Mouse (Mus musculus) gastrocnemius, postnatal 36 days (tissue): ENCODE results near the gene Apon. TPM values are rescaled to one million over a fixed set of nuclear protein-coding genes. Genes with fewer than 3 reads are reported as not detected.
"Not testable (repeated sequence)": the region's sequence is repeated elsewhere in the genome, so short reads cannot be mapped to it uniquely, and the experiment has no call there.

Experiments used
- DNase-seq, 2 experiments: peaks; one replicate each; pipeline ENCODE4 v3.0.0; 2022
- intact Hi-C: fragments of 180-260 bp; cut with DNase I; formaldehyde crosslinking; loops from one replicate; pipeline ENCODE4 v1.15.1; 2025
- total RNA-seq, 2 experiments: library from RNA; stranded (reverse); gene quantifications; 2 replicates each; pipeline ENCODE4 v1.2.3; 2021

Gene Apon
- total RNA-seq, 2 experiments from 2014 or later, result not detected

DNA sequence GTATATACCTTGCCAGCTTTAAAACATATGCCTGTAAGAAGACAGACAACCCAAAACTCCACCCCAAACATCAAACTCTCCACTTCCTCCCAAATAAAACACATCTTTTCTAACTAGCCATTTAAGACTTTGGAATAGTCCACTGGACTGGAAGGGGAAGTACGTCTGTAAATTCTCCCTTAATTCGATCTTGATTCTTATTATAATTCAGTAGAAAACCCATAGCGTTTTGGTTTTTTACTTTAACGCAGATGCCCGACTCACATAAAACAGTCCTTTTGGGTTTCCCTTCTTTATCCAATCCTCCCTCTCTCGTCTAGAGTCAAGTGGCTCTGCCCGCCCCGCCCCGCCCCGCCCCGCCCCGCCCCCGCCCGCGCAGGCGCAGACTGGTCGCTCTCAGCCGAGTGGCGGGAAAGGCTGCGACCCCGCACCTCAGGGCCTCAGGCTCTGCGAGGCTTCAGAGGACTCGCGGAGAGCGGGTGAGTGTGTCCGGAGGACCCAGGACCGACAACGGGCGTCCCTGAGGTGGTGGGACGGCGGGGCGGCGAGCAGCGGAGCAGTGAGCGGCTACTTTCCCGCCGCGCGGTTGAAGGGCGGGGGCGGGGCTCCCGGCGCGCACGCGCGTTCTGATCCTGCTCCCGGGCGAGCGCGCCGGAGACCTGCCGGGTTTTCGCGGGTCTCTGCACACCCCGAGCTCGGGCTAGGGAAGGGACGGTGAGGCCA, 22.0 kb upstream of the Apon start, which contains the start of gene Timeless:
TSS of gene Timeless (plus strand) at position 369 of the 723 bp plus-strand sequence.
- intact Hi-C loops, result loop anchor here (1.0 kb wide), 1 partner anchor 20 kb away; no protein-coding TSS in a partner anchor

DNA sequence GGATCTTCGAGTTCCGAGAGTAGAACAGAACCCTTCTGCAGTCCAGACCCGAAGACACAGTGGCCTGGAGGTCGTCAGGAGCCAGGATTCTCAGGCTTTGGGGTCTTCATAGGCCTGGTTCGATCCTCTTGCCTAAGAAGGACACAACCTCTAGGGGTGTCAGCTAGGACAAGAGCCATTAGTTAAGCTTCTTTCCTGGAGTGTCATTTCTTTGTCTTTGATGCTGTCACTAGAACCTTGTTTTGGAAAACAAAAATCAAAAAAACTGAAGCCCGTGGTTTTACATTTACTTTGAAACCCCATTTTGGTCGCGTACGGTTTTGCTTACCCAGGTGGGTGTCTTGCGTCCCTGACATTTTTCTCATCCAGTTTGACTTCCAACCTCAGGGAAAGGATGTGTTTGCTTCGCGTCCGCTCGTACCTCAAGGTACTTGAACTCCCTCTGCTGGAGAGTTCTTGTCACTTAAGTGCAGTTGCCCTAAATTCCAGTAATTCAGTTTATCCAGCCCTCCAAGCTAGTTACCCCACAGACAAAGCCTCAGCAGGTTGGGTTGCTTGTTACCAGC, 21.4 kb upstream of the Apon start:
- DNase-seq, result no peak
- intact Hi-C loops, result loop anchor here (1.0 kb wide), 1 partner anchor 20 kb away; no protein-coding TSS in a partner anchor

More for the DNA sequence above, 22.0 kb upstream of the Apon start, which contains the start of gene Timeless:
- DNase-seq, result peak; percentile 82 to 91

DNA sequence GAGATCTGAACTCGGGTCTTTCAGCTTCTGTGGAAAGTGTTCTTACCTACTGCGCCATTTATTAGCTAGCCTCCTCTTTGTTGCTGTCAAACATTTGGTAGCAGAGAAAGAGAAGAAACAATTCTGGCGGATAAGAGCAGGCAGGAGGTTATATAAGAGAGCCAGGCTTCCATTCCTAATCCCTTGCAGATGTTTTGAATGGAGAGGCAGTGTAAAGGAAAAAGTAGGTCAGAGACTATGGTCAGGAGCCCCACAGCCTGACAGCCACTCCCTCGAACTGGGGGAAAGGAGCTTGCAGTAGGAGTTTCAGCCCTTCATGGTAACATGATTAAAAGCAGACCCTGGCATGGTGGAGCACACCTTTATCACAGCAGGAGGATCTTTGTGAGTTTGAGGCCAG, 17.6 kb upstream of the Apon start:
- DNase-seq, result no peak
- intact Hi-C loops, result no loop called here

DNA sequence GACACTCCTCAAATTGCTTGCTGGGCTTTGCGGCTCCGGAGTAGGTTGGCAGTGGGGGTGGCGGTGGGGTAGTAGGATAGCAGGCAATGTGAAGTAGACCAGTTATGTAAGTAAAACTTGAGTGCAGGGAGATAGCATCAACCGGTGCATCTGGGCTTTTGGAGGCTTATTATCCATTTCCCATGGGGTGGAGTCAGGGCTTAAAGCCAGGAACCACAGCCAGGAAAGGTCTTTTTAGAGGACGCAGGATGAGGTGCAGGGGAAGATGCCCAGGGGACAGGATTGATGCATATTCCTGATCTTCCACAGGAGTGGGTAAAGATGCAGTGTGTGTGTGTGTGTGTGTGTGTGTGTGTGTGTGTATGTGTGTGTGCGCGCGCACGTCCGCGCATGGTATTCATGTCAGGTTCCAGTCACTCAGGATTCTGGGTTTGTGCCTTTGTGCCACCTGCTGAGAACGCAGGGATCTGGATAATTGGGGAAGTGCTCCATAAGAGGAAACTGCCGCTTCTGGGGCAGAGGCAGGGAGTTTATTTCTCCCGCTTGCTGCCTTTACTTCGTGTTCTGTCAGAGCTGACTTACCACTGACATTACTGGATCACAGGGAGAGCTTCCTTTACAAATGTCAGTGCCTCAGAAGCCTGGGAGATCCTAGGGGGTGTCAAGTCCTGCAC, 16.0 kb upstream of the Apon start:
- DNase-seq, result peak; percentile 31
- intact Hi-C loops, result no loop called here

DNA sequence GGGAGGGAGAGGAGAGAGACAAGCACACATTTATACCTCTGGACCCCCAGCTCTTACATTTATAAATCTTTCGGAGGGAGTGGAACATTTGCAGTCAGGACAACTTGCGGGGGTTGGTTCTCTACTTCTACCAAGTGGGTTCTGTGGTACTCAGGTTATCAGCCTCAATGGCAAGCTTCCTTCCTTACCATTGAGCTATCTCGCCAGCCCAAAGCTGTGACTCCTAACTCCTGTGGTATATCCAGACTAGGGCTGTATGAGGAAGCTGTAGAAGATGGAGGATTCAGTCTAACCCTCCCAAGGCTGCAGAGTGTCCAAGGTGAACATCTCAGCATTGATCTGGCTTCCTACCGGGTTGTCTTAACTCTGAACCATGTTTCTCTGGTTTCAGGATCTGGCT, 14.8 kb upstream of the Apon start:
- no peak for DNase-seq
- intact Hi-C loops, result no loop called here

DNA sequence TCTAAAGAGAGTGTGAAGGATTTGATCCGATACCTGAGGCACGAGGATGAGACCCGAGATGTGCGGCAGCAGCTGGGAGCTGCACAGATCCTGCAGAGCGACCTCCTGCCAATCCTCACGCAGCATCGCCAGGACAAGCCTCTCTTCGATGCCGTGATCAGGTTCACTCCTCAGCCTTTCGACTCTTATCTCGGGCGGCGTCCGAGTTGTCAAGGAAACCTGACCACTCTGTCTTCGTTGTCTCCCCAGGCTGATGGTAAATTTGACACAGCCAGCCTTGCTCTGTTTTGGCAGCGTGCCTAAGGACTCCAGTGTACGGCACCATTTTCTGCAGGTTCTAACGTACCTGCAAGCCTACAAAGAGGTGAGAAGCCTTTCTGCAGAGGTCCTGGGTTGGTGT, 13.8 kb upstream of the Apon start:
- intact Hi-C loops, result no loop called here
- DNase-seq, result no peak

DNA sequence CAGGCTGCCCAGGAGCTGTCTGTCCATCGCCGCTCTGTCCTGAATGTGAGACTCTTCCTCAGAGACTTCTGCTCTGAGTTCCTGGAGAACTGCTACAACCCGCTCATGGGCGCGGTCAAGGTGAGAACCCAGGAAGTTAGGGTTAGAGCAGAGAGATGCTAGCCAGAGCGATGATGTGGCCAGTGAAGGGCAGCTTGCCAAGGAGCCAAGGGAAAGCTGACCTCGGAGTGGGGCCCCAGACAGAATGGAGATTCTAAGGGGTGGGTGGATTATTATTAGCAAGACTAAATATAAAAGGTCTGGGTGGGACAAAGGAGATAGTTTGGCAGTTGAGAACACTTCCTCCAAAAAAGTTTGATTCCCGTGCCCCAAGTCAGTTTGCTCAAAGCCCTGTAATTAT, 10.6 kb upstream of the Apon start:
- intact Hi-C loops, result no loop called here
- no peak for DNase-seq

DNA sequence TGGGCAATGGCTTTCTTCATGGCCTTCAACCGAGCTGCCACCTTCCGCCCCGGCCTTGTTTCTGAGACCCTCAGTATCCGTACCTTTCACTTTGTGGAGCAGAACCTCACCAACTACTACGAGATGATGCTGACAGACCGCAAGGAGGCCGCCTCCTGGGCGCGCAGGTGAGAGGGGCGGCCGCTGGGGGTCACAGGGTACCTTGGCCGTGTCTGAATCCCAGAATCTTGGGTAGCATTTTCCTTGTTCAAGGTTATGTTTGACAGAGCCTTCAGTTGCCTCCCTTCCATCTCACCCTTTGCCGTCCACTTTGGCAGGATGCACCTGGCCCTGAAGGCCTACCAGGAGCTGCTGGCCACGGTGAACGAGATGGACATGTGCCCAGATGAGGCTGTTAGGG, 9.8 kb upstream of the Apon start:
- intact Hi-C loops, result no loop called here

DNA sequence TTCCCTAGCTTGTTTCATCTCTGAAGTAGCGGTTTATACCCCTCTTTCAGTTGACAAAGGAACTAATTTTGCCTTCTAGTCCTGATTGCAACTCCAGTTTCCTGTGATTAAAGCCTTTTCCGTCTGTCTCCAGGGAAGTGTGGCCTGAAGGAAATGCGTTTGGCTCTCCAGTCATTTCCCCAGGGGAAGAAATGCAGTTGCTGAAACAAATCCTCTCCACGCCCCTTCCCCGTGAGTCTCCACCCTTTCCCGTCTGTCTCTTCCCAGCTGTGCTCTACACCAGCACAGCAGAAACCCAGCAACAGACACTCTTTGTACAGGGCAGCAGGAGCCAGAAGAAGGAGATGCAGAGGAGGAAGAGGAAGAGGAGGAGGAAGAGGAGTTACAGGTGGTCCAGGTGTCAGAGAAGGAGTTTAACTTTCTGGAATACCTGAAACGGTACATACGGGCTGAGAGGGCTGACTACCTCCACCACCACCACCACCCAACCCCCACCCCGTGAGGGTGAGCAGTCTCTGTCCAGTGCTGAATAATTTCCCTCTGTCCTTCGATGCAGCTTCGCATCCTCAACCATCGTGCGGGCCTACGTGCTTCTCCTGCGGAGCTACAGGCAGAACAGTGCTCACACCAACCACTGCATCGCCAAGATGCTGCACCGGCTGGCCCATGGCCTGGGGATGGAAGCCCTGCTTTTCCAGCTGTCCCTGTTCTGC, 6.7 kb upstream of the Apon start:
- intact Hi-C loops, result no loop called here
- DNase-seq, result peak in 1 of 2 experiments; percentile 51

More for the DNA sequence above, 9.8 kb upstream of the Apon start:
- no peak for DNase-seq

DNA sequence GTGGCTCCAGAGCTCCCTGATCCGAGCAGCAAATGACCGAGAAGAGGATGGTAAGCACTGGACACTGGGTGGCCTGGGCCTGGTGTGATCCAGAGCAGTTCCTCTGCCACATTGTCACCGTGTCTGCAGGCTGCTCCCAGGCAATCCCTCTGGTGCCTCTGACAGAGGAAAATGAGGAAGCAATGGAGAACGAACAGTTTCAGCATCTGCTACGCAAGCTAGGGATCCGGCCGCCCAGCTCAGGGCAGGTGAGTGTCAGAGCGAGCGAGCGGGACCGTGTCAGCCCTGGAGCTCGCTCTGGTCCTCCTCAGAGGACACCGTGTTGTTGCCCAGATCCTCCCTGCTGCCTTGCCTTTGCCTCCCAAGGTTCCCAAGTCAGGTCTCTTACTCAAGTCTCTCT, 3.3 kb upstream of the Apon start:
- intact Hi-C loops, result no loop called here
- DNase-seq, result no peak

DNA sequence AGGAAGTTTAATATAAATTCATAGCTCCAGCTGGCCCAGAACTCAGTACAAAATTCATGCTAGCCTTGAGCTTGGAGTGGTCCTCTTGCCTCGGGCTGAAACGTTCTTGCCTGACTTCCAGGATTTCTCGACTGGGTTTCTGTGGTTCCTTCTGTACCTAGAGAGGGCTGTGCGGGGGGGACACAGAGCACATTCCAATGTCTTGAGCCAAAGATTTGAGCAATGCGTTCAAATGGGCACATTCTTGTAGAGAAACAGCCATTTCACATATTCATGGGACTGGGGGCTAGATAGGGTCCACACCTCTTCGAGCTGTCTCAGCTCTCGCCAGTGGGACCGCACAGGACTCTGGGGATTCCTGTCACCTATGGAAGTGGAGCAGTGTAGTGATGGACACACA, 2.0 kb downstream of the Apon start:
- no peak for DNase-seq
- intact Hi-C loops, result no loop called here

DNA sequence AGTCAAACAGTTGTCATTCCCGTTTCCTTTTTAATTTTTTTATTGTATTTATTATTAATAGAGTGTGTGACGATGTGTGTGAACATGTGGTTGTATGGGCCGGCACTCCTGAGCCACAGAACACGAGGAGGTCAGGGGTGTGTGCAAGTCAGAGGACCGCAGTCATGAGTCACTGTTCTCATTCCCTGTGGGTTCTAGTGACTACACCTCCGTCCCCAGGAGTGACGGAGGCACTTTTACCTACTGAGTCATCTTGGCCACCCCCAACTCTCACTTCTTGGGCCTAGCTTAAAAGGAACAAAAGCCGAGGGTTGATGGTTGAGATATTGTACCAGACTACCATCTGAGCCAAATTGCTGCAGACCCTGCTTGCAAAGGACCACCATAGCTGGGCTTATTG, 2.4 kb downstream of the Apon start:
- DNase-seq, result no peak
- intact Hi-C loops, result no loop called here

DNA sequence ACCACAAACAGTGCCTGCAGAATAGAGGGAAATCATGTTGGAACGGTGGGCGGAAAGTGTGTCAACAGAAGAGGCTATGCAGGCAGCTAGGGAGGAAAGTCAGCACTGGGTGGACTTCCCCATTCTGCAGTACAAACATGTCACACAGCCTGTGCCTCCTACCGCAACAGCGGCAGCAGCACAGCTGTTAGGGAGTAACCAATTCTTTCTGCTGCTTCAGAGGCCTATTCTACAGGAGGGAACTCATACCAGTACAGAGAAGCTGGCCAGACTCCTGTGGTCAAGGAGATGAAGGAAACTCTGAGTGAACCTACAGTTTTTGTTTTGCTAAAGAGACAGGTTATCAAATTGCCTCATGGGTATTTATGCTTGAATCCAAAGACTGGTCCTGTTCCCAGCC, 5.1 kb downstream of the Apon start:
- DNase-seq, result no peak
- intact Hi-C loops, result no loop called here

DNA sequence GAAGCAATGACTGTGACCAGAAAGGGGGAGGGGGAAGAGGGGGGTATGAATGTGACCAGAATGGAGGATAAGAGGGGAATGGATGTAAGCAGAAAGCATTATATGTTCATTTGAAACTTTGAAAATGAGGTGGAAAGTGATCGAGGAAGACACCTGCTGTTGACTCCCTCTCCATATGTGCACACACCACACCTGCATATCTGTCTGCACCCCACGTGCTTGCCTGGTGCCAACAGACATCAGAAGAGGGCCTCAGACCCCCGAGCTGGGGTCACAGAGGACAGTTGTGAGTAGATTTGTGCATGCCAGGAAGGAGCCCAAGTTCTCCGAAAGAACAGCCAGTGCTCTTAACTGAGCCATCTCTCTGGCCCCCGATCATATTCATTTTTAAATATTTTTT, 6.0 kb downstream of the Apon start:
- no peak for DNase-seq
- intact Hi-C loops, result no loop called here

DNA sequence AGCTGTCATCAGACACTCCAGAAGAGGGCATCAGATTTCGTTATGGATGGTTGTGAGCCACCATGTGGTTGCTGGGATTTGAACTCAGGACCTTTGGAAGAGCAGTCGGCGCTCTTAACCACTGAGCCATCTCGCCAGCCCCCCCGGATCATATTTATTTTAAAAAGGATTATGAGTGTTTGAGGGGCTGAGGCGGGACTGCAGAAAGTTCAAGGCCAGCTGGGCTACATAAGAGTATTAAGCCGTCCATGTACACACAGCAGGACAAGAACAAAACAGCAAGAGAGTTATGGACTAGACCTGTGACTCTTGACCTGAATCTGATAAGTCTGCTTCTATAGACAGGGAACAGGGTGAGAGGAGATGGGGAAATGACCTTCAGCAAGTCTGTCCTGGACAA, 6.5 kb downstream of the Apon start:
- intact Hi-C loops, DNase-seq: not testable (repeated sequence)

DNA sequence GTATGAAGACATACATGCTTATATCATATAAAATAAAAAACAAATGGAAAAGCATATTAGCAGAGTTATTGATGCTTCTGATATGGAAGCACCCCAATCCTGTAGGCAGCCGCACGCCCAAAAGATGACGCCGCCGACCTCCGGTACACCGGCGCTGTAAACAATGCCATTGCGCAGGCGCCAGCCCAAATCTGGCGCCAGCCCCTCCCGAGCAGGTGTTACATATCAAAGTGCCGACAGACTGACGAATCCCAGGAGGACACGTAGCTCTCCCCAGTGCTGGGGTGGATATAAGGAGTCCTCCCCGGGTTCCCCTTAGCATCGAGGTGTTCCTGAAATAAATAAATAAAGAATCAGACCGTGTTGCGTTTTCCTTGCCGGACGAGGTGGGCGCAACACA, 8.4 kb downstream of the Apon start:
- intact Hi-C loops, result no loop called here

DNA sequence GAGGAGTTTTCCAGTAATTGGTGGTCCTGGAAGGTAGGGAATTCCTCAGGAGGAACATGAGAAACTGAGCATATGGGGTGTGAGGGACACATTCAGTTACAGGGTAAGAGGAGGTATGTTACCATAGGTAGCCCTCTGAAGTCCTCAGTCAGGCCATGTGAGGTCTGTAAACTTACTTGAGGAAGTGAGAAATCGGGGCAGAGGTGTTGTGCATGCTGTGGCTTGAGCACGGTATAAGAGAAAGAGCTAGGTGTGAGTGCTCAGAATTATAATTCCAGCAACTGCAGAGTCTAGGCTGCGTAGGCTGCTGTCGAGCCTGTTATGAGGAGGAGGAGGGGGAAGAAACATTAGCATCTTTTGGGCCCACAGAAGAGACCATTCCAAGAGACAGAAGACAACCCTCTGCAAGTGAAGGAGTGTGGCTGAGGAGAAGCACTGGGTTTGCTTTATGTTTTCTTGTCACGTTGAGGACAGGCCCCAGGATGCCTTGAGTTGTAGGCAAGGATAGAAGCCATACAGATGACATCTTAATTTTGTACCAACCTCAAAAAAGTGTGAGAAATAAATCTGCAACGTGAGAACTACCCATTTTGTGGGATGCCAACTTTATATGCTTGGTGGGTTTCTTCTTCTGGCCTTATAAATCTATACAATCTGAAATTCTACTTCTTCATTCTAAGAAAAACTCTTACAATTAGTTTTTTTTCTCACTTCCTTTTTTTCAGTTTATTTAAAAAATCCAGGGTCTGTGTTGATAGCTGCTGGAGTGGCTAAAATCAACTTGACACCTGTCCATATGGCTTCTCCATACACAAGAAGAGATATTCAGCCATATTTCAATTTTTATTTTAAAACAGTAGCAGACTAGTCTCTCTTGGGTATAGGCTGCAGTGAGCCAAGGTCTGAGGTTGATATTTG, 9.8 kb downstream of the Apon start:
- DNase-seq, result no peak
- intact Hi-C loops, result no loop called here

More for the DNA sequence above, 8.4 kb downstream of the Apon start:
- no peak for DNase-seq

DNA sequence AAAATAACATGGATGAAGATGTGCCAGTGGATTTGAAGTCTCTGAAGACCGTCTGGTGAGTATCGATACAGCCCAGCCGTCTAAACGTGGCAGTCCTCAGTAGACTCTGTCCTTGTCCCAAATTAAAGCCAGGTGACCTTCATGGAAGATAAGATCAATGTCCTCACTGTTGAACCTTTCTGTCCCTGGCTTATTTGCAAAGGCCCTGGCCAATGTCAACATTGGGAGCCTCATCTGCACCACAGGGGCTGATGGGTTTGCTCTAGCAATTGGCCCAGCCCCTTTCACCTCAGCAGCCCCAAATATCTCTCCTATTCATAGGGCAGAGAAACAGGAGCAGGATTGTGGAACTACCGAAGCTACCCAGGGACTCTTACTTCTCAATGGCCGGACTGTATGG, 14.5 kb downstream of the Apon start, which contains the start of gene Apof:
TSS of gene Apof (plus strand) at position 301 of the 400 bp plus-strand sequence.
- intact Hi-C loops, result no loop called here
- DNase-seq, result no peak

DNA sequence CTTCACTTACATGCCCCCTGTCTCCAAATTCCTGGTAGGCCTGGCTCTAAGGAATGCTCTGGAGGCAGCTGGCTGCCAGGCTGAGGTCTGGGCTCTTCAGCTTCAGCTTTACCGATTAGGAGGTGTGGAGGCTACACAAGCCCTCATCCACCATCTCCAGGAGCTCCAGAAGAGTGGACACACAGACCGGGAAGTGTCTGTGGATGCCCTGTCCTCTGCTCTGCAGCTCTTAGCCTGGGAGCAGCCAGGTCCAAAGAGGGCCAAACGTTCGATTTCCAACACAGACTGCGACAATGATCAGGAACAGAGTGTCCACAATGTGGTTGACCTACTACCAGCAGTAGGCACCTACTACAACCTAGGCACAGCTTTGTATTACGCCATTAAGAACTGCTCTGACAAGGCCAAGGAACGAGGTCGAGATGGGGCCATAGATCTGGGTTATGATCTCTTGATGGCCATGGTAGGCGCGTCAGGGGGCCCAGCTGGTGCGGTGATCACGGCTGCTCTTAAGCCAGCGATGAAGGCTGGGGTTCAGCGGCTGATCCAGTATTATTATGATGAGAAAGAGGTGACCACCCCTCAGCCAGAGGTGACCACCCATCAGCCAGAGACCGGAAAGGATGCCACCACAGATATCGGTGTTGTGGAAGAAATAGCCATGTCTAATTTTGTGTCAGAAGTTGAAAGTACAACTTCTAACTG, 15.5 kb downstream of the Apon start:
- DNase-seq, result no peak
- intact Hi-C loops, result no loop called here
